Mouse (Mus musculus) olfactory bulb, adult 2 months (tissue): Measurements from ENCODE around the gene Prpf18. TPM values are rescaled to one million over a fixed set of nuclear protein-coding genes. Genes with fewer than 3 reads are reported as not detected.
A peak's percentile ranks its signal among the peaks of the same experiment; 100 is the strongest.

Experiments used
- H3K27ac ChIP-seq: fragments of 200-500 bp; 2 replicates; pipeline ENCODE4 v1.5.1; 2012; ENCODE audit warnings: low read depth, low read length; ENCODE audit not compliant: insufficient read depth
- H3K4me1 ChIP-seq: fragments of 200-500 bp; 2 replicates; pipeline ENCODE4 v1.6.1; 2012; ENCODE audit warnings: low read length; ENCODE audit not compliant: control insufficient read depth, insufficient read depth
- H3K4me3 ChIP-seq: fragments of 200-500 bp; 2 replicates; pipeline ENCODE4 v1.5.1; 2012; ENCODE audit warnings: mild to moderate bottlenecking, low read depth, low read length, moderate library complexity; ENCODE audit not compliant: insufficient read depth
- CTCF ChIP-seq: fragments of 200-500 bp; IDR thresholded peaks from 2 replicates; pipeline ENCODE4 v1.5.1; 2012; ENCODE audit warnings: low read depth, mild to moderate bottlenecking, low read length, moderate library complexity; ENCODE audit not compliant: insufficient read depth
- POLR2A ChIP-seq: fragments of 200-500 bp; IDR thresholded peaks from 2 replicates; pipeline ENCODE4 v1.6.1; 2012; ENCODE audit warnings: mild to moderate bottlenecking, low read depth, low read length, moderate library complexity; ENCODE audit not compliant: insufficient read depth
- WGBS: fragments of 180-500 bp; shearing (Covaris S2); methylation state at CpG from one replicate; pipeline ENCODE4 v1.1.7; 2018; 5-methylcytosine and 5-hydroxymethylcytosine counted together
- polyA plus RNA-seq: library from polyadenylated mRNA; stranded (reverse); fragments of >200 nt; gene quantifications from 2 replicates; pipeline ENCODE4 v1.2.4, GENCODE M21; 2012; ENCODE audit warnings: low replicate concordance; ENCODE audit not compliant: missing spikeins, insufficient read depth, insufficient read length

Prpf18 gene
- polyA plus RNA-seq, 1 experiment = not detected

- TF ChIP-seq POLR2A (no peak), CTCF (no peak)
- Histone ChIP-seq H3K4me3 (no peak overlapping the region), H3K27ac (no peak overlapping the region), H3K4me1 (peaks cover 5% of the 10 kb centered on the region; the same call in 1 of the 2 replicates)
- WGBS = 96% methylated on average over 33 of the region's 33 CpGs
Observed at GRCm38 (mm10) chr2:4603361-4603945, 48.5 kb downstream of the Prpf18 start.

DNA sequence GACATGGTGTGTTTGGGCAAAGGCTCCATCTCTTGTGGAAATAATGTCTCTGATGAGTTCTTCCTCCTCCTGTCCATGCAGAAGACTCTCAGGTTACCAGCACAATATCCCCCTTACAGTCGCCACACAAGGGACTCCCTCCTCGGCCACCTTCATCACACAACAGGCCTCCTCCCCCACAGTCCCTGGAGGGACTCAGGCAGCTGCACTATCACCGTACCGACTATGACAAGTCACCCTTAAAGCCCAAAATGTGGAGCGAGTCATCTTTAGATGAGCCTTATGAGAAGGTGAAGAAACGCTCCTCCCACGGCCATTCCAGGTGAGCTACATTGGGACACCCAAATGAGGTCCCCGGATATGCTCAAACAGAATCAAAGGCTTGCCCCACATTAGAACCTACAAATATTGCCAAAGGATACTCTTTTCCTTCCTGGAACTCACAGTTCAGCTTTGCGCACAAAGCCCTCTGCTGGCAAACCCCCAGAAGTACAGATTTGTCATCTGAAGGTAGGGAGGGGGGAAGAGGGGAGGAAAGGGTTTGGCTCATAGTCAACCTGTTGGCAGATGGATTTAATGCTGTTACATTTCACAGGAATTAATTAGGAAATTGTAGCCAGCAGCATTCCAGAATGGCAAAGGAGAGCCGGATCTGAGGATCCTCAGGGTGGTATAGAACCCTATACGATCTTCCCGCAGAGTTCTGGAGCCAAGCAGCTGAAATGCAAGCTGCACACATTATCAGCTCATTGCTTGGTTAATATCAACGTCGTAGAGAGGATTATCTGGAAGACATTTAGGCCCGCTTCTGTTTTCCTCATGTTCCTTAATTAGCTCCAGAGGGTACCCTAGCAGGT lies 50.7 kb downstream of the Prpf18 start:
- Histone ChIP-seq H3K4me1 (peaks cover 7% of the 10 kb centered on the region; the same call in 1 of the 2 replicates), H3K27ac (no peak overlapping the region), H3K4me3 (no peak overlapping the region)
- TF ChIP-seq CTCF (peak; percentile 40), POLR2A (no peak)
- WGBS = 38% methylated on average over 15 of the region's 15 CpGs

- TF ChIP-seq CTCF (no peak), POLR2A (no peak)
- peaks cover 10% of the 10 kb centered on the region; the same call in 1 of the 2 replicates for H3K4me1 ChIP-seq
- H3K27ac ChIP-seq = no peak overlapping the region
- no peak overlapping the region for H3K4me3 ChIP-seq
- 90% methylated on average over 7 of the region's 7 CpGs for WGBS
Observed at GRCm38 (mm10) chr2:4596992-4597391, 54.9 kb downstream of the Prpf18 start.

DNA sequence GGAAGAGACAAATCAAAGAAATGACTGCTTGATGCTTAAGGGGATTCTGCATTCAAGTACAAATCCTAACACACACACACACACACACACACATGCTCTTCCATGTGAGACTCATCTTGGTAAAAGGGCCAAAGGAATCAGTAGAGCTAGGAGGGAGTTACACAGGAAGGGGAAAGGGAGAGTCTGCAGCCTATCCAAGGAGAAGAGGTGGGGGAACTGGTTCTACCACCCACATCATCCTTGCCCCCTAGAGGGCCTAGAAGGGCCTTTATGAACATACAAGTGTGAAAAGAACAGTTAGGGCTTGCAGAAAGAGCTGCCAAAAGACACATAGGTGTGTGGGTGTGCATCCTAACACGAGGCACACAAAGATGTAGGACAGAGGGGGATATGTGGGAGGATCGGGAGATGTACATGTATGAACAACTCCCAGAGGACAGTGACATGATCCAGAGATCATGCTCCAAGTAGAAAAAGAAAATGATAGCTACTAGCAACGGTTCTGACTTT lies 58.0 kb downstream of the Prpf18 start:
- 74% methylated on average over 3 of the region's 3 CpGs for WGBS
- TF ChIP-seq POLR2A = no peak
- no peak for TF ChIP-seq CTCF

GRCm38 (mm10) chr2:4593433-4593832 lies 58.5 kb downstream of the Prpf18 start:
- Histone ChIP-seq H3K4me3 (no peak overlapping the region), H3K27ac (no peak overlapping the region), H3K4me1 (0 out of 2 replicates have a peak, but pooled peaks cover 4% of the 10 kb centered on the region)
- no peak for TF ChIP-seq POLR2A
- TF ChIP-seq CTCF = no peak
- 41% methylated on average over 9 of the region's 9 CpGs for WGBS

More for the DNA sequence above, 58.0 kb downstream of the Prpf18 start:
- Histone ChIP-seq H3K4me1 (0 out of 2 replicates have a peak, but pooled peaks cover 4% of the 10 kb centered on the region), H3K4me3 (no peak overlapping the region), H3K27ac (no peak overlapping the region)

GRCm38 (mm10) chr2:4592666-4593065 lies 59.2 kb downstream of the Prpf18 start:
- Histone ChIP-seq H3K4me1 (0 out of 2 replicates have a peak, but pooled peaks cover 4% of the 10 kb centered on the region), H3K27ac (no peak overlapping the region), H3K4me3 (no peak overlapping the region)
- 85% methylated on average over 7 of the region's 7 CpGs for WGBS
- TF ChIP-seq CTCF = no peak
- TF ChIP-seq POLR2A = no peak

- WGBS = 77% methylated on average over 3 of the region's 3 CpGs
- 0 out of 2 replicates have a peak, but pooled peaks cover 4% of the 10 kb centered on the region for H3K4me1 ChIP-seq
- H3K27ac ChIP-seq = no peak overlapping the region
Observed at GRCm38 (mm10) chr2:4591647-4592046, 60.3 kb downstream of the Prpf18 start.

DNA sequence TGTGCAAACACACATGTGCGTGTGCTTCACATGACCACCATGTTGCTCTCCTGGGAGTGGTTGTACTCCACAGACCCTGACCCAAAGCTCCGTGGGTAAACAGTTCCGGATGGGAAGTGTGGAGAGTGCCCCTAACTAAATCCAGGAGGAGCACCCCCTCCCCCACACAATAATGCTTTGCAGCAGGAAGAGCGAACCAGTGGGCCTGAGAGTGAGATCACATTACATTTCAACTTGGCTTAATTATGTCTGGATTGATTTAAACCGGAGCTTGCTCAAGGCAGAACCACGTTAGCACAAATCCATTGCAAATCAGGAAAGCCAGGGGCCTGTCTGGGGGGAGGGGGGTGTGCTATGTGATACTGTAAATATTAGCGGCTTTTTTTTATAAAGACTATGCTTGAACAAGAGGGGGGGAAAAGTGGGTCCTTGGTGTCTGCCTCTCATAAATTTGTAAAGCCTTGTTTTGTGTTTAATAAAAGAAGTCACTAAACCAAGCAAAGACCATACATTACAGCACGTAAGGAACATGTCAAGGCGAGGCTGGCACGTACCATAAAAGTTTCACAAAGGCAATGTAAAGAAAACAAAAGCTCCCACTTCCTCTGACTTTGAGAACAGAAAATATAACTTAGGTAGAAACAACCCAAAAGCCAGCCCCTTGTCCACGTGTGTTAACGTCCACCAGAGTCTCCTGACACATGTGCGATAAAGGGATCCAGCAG lies 64.1 kb downstream of the Prpf18 start:
- H3K27ac ChIP-seq = no peak overlapping the region
- H3K4me3 ChIP-seq = no peak overlapping the region
- no peaks in the 10 kb centered on the region for H3K4me1 ChIP-seq
- TF ChIP-seq POLR2A (no peak), CTCF (no peak)
- 74% methylated on average over 13 of the region's 13 CpGs for WGBS

More at GRCm38 (mm10) chr2:4591647-4592046, 60.3 kb downstream of the Prpf18 start:
- TF ChIP-seq CTCF (no peak), POLR2A (no peak)
- no peak overlapping the region for H3K4me3 ChIP-seq

GRCm38 (mm10) chr2:4586245-4586644 lies 65.7 kb downstream of the Prpf18 start:
- no peak for TF ChIP-seq POLR2A
- TF ChIP-seq CTCF = no peak
- Histone ChIP-seq H3K27ac (no peak overlapping the region), H3K4me3 (no peak overlapping the region), H3K4me1 (no peaks in the 10 kb centered on the region)
- WGBS = 72% methylated on average over 11 of the region's 11 CpGs
